In the genomic region with DNA sequence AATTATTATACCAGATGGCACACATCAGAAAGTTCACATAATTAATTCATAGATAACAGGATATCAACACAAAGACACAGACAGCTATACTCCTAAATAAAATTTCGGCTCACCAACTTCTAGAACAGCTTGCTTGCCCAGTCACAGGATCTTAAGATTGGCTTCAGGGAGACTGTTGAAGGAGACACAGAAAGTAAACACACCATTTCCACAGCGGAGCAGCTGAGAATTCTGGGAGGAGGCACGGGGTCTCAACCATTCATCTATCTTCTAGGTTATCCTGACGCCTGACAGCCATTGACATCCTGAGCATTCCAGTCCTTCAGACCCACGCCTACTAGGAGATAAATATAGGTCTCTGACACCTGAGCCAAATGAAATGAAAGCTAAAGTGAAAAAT, we compare ENCODE assay signal across 8 mouse cellular contexts. TPM values are rescaled to one million over a fixed set of nuclear protein-coding genes. Genes with fewer than 3 reads are reported as not detected.
A peak's percentile ranks its signal among the peaks of the same experiment; 100 is the strongest.
DNase-seq lines count a peak whose midpoint lies in the region.

A gene (minus strand): TSS at position 204 of the 400 bp plus-strand sequence.

- DNase-seq in adrenal gland, adult 8-10 months = no peak
- peak; percentile 25 for DNase-seq in embryo, embryonic 9.5 days (ENCODE audit: extremely low spot score)
- peak; percentile 52 to 56 for DNase-seq in heart, postnatal 10 days
- DNase-seq in lung, adult 18-20 months = peak; percentile 43 to 70
- no peak for DNase-seq in cerebellum, adult 9-11 months
- no peak for DNase-seq in ovary, postnatal 10 days (ENCODE audit: low spot score)
- DNase-seq in ovary, adult 18-20 months (ENCODE audit: low spot score) = no peak
- DNase-seq in frontal cortex, postnatal 10 days (ENCODE audit: low spot score in 2 of 2) = no peak

- intact Hi-C loops in heart, postnatal 10 days (cut with DNase I) = loop anchor here (10.0 kb wide), 1 partner anchor 54 kb away; no protein-coding TSS in a partner anchor

RNA-seq across cellular contexts. Expression of the gene that starts here (rescaled TPM):
- total RNA-seq in adrenal gland, adult 8-10 months (2022) = 100 to 1,000 TPM; 238 to 581 (median 508) TPM
- 1,000 to 10,000 TPM; 1,557 to 1,665 TPM for total RNA-seq in heart, postnatal 10 days (2021)

Comparison
In these comparisons a context has a peak if more than half of its experiments do, and no peak if none do; other contexts are left out.
1. DNase-seq: peak in embryo, embryonic 9.5 days (single experiment), heart, postnatal 10 days (2 of 2) and lung, adult 18-20 months (2 of 2); none in adrenal gland, adult 8-10 months (single experiment), cerebellum, adult 9-11 months (single experiment), ovary, postnatal 10 days (single experiment), ovary, adult 18-20 months (single experiment) and frontal cortex, postnatal 10 days (0 of 2).